Mouse (Mus musculus) megakaryocyte-erythroid progenitor cell, adult 5-6 weeks (primary cell): ENCODE data around the gene Snx11. TPM values are rescaled to one million over a fixed set of nuclear protein-coding genes. Genes with fewer than 3 reads are reported as not detected.
A peak's percentile ranks its signal among the peaks of the same experiment; 100 is the strongest.
"Not testable (repeated sequence)": the region's sequence is repeated elsewhere in the genome, so short reads cannot be mapped to it uniquely, and the experiment has no call there.

Source experiments
- ATAC-seq: replicated peaks from 2 replicates; pipeline ENCODE4 v1.8.0; 2016; ENCODE audit warnings: mild to moderate bottlenecking, inconsistent platforms; ENCODE audit not compliant: severe bottlenecking, poor library complexity, low FRiP score, low TSS enrichment
- total RNA-seq, 2 experiments: library from RNA; stranded (forward) in 1 of 2; stranded (reverse) in 1 of 2; fragments of 200-1000, 215-1000 nt in 1 of 2; fragments of >200 nt in 1 of 2; fragmentation: Nextera tagmentation in 1 of 2; gene quantifications; 2 replicates each; pipeline ENCODE4 v1.2.3; 2014 to 2017

Snx11 gene
- total RNA-seq, 2 experiments from 2014 or later: 9.7 to 26.0 TPM

DNA sequence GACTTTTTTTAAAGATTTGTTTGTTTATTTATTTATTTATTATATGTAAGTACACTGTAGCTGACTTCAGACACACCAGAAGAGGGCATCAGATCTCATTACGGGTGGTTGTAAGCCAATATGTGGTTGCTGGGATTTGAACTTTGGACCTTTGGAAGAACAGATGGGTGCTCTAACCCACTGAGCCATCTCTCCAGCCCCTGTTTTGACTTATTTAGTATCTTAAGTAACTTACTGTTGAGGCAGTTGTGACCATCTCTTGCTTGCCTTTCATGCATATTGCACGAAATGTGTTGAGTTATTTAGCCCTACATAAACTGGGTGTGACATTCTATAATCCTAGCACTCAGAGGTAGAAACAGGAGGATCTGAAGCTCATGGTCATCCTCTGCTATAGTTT is 22.2 kb upstream of the Snx11 start:
- ATAC-seq: no peak

DNA sequence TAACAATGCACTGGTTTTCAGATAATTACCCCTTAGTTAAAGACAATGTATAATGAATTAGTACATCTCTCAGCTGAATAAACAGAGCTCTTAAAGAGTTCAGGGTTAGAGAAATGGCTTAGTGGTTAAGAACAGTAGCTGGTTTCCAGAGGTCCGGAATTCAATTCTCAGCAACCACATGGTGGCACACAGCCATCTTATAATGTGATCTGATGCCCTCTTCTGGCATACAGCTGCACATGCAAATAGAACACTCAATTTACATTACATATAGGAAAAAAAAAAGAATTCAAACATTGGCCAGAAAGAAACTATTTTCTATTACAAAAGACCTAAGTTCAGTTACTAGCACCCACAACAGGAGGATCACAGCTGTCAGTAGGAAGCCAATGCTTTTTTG is 19.2 kb upstream of the Snx11 start:
- no peak for ATAC-seq

DNA sequence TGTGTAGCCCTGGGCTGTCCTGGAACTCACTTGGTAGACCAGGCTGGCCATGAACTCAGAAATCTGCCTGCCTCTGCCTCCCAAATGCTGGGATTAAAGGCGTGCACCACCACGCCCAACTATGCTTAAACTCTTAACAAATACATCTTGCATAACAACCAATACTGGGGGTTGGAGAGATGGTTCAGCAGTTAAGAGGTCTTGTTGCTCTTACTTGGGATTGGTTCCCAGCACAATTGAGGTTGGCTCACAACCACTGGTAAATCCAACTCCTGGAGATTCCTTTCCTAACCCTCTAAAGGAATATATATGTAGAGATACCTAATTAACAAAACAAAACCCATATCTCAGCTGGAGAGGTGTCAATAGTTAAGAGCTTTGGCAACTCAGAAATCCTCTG is 18.7 kb upstream of the Snx11 start:
- ATAC-seq: no peak

DNA sequence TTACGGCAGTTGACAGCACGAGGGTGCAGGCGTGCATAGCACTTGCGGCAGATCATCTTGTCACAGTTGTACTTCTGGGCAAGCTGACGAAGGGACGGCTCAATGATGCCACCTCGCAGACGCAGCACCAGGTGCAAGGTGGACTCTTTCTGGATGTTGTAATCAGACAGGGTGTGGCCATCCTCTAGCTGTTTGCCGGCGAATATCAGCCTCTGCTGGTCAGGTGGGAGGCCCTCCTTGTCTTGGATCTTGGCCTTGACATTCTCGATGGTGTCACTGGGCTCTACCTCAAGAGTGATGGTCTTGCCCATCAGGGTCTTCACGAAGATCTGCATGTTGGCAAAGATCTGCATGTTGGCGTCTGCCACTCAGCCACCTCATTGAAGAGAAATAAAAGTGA is 18.1 kb upstream of the Snx11 start:
- ATAC-seq: no peak

DNA sequence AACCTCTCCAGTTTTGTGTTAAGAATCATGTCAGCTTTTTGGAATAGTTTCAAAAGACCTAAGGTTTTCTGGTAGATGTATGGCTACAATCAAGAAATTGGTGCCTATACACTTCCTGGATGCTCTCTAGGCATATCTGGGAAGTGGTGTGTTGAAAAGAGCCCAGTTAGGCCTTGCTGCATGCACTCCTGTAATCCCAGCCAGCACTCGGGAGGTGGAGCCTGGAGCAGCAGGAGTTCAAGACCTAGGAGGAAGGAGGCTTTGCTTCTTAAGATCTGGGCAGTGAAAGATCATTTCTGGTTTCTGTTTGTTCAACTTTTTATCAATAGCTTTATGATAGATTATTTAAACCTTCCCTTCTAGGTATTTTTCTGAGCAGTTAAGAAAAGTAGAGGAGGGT is 13.3 kb upstream of the Snx11 start:
- no peak for ATAC-seq

- ATAC-seq: 0 out of 2 replicates have a peak, but pooled peaks have one; percentile 39
These were observed 12.6 kb upstream of the Snx11 start for GRCm38 (mm10) chr11:96789990-96790389.

DNA sequence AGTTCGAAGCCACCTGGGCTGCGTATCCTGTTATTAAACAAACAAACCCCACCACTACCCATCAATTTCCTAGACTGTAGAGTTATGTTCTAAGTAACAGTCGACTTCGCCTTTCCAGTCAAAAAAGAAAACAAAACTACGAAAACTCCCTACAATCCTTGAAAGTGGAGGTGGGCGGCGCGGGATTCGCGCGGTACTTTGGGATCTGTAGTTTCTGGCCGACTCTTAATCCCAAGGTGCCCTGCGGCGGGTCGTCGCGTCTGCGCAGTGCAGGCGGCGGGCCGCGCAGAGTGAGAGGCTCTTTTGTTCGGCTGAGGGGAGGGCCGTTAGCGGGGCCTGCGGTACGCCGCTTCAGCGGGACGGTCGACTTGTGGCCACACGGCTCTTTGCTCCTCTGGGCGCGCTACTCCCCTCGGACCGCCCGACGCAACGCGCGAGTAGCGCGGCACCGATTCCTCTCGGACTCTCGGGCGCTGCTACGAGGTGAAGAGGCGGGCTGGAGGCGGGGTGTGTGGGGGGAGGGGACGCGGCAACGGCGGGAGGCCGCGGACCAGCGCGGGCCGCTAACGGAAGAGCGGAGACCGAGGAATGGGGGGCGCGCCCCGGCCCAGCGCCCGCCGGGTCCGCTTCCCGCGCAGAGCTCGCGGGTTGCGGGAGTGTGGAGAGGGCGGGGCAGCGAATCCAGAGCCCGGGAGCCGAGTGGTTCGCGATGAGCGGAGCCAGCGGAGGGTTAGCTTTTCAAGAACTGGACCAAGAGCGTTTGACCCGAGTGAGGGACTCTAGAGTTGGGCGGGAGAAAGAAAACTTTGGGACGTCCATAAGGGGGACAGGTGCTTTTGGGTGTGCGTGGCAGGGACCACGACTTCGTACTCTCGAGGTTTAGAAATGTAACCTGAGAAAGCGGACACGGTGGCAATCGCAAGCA is 11.8 kb upstream of the Snx11 start, which contains the start of gene Cbx1:
Cbx1 (plus strand) TSS at position 257 of the 925 bp plus-strand sequence.
- peak; percentile 95 for ATAC-seq

- ATAC-seq: no peak
These were observed 9.5 kb upstream of the Snx11 start for GRCm38 (mm10) chr11:96786731-96787450.

DNA sequence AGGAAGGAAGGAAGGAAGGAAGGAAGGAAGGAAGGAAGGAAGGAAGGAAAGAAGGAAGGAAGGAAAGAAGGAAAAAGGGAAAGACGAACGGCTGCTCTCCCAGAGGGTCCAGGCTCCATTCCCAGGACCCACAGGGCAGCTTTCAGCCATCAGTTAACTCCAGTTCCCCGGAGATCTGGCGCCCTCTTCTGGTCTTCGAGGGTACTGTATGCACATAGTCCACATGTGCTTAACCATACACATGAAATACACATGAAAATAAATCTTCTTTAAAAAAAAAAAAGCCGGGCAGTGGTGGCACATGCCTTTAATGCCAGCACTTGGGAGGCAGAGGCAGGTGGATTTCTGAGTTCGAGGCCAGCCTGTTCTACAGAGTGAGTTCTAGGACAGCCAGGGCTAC is 7.5 kb upstream of the Snx11 start:
- ATAC-seq: 0 out of 2 replicates have a peak, but pooled peaks have one; percentile 44

GRCm38 (mm10) chr11:96781425-96781824 is 4.1 kb upstream of the Snx11 start:
- no peak for ATAC-seq

DNA sequence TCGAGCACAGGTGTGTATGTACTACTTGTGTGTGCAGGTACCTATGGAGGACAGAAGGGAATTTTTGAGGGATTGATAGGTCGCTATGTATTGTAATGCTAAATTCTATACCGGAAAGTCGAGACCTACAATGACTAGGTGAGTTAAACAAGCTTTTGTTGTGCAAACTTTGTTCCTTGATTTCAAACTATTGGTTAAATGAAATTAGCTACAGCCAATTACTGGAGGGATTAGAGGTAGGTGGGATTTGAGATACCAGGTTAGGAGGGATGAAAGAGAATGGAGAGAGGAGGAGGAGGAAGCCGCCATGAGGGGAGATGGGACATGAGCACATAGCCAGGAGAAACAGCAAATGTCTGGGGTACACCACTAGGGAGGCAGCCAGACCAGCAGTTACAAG is 2.9 kb upstream of the Snx11 start:
- ATAC-seq: no peak

DNA sequence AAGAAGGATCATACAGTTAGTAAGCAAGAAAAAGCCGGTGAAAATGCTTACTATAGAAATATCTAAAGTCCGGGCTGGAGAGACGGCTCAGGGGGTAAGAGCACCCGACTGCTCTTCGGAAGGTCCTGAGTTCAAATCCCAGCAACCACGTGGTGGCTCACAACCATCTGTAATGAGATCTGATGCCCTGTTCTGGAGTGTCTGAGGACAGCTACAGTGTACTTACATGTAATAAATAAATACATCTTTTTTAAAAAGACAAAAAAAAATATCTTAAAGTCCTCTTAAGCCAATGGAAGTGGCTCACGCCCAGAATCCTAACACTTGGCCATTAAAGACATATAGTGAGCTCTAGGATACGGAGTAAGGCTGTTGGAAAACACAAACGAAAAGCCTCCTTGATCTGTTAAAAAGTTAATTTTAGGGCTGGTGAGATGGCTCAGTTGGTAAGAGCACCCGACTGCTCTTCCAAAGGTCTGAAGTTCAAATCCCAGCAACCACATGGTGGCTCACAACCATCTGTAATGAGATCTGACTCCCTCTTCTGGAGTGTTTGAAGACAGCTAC is 785 bp upstream of the Snx11 start:
- not testable (repeated sequence) for ATAC-seq

- no peak for ATAC-seq
These were observed 1.3 kb downstream of the Snx11 start for GRCm38 (mm10) chr11:96776068-96776467.

DNA sequence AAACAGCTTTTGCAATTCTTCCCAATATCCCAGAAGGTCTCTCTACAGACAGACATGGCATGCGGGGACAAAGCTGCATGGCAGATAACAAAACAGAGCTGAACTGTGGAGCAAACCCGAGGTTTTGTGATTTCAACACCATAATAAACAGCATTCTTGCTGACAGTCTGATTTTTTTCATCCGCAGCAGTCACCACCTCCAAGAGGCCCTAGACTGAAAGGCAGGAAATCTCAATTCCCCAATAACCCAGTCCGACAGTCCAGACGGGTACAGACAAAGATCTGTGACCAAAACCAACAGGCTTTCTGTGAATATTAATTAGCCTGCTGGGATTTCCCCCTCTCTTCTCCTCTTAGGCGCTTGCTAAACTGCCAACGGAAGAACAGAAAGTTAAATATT is 1.7 kb downstream of the Snx11 start:
- no peak for ATAC-seq

DNA sequence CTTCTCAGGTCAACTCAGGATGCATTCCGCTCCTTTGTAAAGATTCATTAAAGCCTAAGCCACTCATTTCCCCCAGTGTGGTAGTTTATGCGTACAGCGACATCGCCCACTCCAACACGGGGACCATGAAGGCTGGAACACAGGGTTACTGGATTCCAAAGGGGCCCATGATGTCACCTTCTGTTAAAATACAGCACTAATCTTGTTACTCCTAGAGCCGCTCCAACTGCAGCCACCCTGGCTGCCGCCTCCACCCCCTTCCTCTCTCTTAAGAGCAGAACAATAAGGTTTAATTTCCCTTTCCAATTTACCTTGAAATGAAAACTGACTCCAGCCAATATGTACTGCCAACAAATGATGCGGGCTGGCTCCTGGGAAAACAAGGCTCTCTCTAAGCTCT is 2.3 kb downstream of the Snx11 start:
- no peak for ATAC-seq

- ATAC-seq: no peak
These were observed 2.8 kb downstream of the Snx11 start for GRCm38 (mm10) chr11:96774536-96774935.

DNA sequence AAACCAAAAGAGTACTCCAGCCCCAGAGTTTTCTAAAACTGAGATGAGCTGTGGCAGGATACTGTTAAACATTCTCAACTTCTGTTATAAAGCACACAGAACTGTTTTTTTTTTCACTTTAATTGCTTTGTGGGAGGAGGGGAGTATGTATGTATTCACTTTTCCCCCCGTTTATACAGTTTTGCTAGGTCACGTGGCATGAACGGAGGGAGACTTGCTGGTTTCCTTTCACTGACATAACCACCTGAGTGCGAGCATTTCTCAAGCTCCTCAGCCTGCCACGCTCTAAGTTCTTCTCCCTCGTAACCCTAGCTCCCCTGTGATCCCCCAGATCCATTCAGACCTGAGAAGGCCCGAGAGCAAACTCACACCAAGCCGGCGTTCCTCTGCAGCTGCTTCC is 4.9 kb downstream of the Snx11 start:
- ATAC-seq: no peak

GRCm38 (mm10) chr11:96771274-96771975 is 5.9 kb downstream of the Snx11 start:
- ATAC-seq: no peak

DNA sequence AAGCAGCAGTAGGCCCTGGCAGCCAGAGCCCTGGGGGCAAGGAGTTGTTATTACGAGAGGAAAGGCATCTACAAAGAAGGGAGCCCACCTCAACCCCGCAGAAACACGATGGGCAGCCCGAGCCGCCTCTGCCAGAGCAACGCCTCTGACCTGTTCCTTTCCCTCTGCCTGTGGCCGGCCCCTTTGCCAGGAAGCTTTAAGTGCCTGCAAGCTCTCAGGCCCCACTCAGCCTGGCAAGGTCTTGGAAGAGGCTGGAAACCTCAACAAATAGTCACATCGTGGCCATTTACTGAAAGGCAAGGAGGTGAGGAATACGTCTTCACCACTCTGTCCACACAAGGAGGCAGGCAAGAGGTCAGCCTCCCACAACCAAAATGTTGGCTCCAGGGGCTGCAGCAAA is 9.1 kb downstream of the Snx11 start:
- no peak for ATAC-seq

DNA sequence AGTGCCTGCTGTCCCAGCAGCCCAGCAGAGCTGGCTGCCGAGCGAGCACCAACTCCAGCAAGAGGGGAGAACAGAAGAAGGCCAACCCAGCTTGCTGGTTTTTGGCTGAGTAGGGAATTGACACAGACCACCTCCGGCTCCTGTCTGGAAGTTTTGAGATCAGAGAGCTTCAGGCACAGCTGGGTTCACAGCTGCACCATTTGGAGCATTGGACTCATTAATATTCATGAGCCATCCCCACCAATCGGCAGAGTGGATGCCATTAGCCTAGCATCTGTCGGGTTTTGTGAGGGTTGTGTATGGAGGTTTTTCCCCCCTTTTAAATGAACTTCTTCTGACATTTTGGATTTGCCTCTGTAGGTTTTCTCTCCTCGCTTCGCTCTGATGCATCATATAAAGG is 10.3 kb downstream of the Snx11 start:
- no peak for ATAC-seq
